Mouse (Mus musculus) kidney, adult 2 months (tissue): ENCODE measurements at regions not wholly inside any gene's neighbourhood (a gene's known extent, or its start where the extent isn't known, plus 50 kb on each side); places are given as distances from the start of the nearest gene placed in this dataset.
"Not testable (repeated sequence)": the region's sequence is repeated elsewhere in the genome, so short reads cannot be mapped to it uniquely, and the experiment has no call there.

Experiments
- CTCF ChIP-seq: fragments of 200-500 bp; conservative IDR thresholded peaks from 2 replicates; pipeline ENCODE4 v1.5.1; 2011; ENCODE audit warnings: low read depth, mild to moderate bottlenecking, control low read depth, low read length, moderate library complexity, mixed read lengths; ENCODE audit not compliant: insufficient read depth, insufficient read length
- POLR2A ChIP-seq: fragments of 200-500 bp; IDR thresholded peaks from one replicate; pipeline ENCODE4 v1.6.1; 2011; ENCODE audit warnings: low read depth, low read length, control low read depth

GRCm38 (mm10) chr6:48336964-48337363 lies 58.4 kb upstream of the Krba1 start:
- not testable (repeated sequence) for TF ChIP-seq POLR2A, CTCF
